Mouse (Mus musculus): ENCODE data around the gene Snx29. TPM values are rescaled to one million over a fixed set of nuclear protein-coding genes. Genes with fewer than 3 reads are reported as not detected.
A peak's percentile ranks its signal among the peaks of the same experiment; 100 is the strongest.

The Snx29 gene
- polyA plus RNA-seq, 1 experiment from 2014 or later = 6.9 TPM

GRCm38 (mm10) chr16:11386221-11386620, 63.5 kb downstream of the Snx29 start:
- Histone ChIP-seq H3K4me1 (replicated peaks; ENCODE audit: insufficient read depth, low read length) (no peaks in the 10 kb centered on the region), H3K4me3 (replicated peaks; ENCODE audit: low read depth, low read length) (no peak overlapping the region), H3K27me3 (ENCODE audit: insufficient read depth, low read length) (no peaks in the 10 kb centered on the region), H3K9ac (ENCODE audit: low read depth, low read length) (no peak overlapping the region), H3K27ac (no peak overlapping the region), H3K4me2 (ENCODE audit: low read length) (no peak overlapping the region), H3K36me3 (ENCODE audit: insufficient read depth, low read length) (no peaks in the 10 kb centered on the region), H3K9me3 (replicated peaks; ENCODE audit: low read length) (no peaks in the 10 kb centered on the region)
- DNase-seq (ENCODE audit: low spot score) = no peak
- ATAC-seq (replicated peaks; ENCODE audit: low FRiP score, low read depth) = no peak
- no peak for TF ChIP-seq CTCF (IDR thresholded peaks at IDR 0.05; ENCODE audit: low read depth)

- WGBS = 74% methylated on average over 2 of the region's 2 CpGs
- no peak for TF ChIP-seq CTCF (IDR thresholded peaks at IDR 0.05; ENCODE audit: low read depth)
- H3K9ac ChIP-seq (ENCODE audit: low read depth, low read length) = no peak overlapping the region
- DNase-seq (ENCODE audit: low spot score) (no peak), ATAC-seq (replicated peaks; ENCODE audit: low FRiP score, low read depth) (no peak)
- H3K4me3 ChIP-seq (replicated peaks; ENCODE audit: low read depth, low read length) = no peak overlapping the region
- H3K9me3 ChIP-seq (replicated peaks; ENCODE audit: low read length) = no peaks in the 10 kb centered on the region
- no peaks in the 10 kb centered on the region for H3K27me3 ChIP-seq (ENCODE audit: insufficient read depth, low read length)
- H3K4me1 ChIP-seq (replicated peaks; ENCODE audit: insufficient read depth, low read length) = no peaks in the 10 kb centered on the region
- no peak overlapping the region for H3K27ac ChIP-seq
- no peak overlapping the region for H3K4me2 ChIP-seq (ENCODE audit: low read length)
- no peaks in the 10 kb centered on the region for H3K36me3 ChIP-seq (ENCODE audit: insufficient read depth, low read length)
Observed at GRCm38 (mm10) chr16:11388085-11388484, 65.4 kb downstream of the Snx29 start.

DNA sequence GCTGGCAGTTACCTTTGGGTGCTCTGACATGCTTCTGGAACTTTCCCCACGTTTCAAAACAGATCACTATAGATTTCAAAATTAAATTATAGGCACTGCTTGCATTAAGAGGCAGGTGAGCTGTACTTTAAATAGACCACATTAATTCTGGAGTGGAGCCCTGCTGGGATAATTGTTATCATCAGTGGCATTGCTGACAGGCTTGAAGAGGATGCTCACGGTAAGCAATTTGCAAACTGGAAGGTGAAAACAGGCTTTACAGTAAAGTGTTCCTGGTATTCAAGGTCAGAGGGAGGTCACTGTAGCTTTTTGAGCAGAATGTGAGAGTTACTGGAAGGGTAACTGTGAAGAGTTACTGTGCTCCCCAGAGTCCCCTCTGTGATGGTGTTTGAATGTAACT, 66.6 kb downstream of the Snx29 start:
- 41% methylated on average over 2 of the region's 2 CpGs for WGBS
- Histone ChIP-seq H3K9me3 (replicated peaks; ENCODE audit: low read length) (no peaks in the 10 kb centered on the region), H3K9ac (ENCODE audit: low read depth, low read length) (no peak overlapping the region), H3K4me1 (replicated peaks; ENCODE audit: insufficient read depth, low read length) (no peaks in the 10 kb centered on the region), H3K36me3 (ENCODE audit: insufficient read depth, low read length) (no peaks in the 10 kb centered on the region), H3K27me3 (ENCODE audit: insufficient read depth, low read length) (no peaks in the 10 kb centered on the region), H3K27ac (no peak overlapping the region), H3K4me2 (ENCODE audit: low read length) (no peak overlapping the region), H3K4me3 (replicated peaks; ENCODE audit: low read depth, low read length) (no peak overlapping the region)
- no peak for TF ChIP-seq CTCF (IDR thresholded peaks at IDR 0.05; ENCODE audit: low read depth)
- DNase-seq (ENCODE audit: low spot score) (no peak), ATAC-seq (replicated peaks; ENCODE audit: low FRiP score, low read depth) (no peak)

DNA sequence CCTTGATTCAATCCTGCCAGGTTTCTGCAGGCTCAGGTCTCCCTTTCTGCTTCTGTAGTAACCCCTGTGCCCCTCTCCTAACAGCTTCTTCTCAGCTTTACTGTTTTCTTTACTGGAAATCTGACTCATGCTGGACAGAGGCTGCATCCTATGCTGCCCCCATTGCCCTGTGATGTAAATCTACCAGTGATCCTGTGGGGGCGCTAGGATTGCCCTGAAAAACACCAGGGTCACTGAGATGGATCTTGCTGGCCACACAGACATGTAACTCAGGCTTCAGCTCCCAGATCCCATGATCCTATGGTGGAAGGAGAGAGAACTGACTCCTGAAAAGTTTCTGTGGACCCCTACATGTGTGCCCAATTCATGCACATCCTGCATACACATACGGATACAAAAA, 73.9 kb downstream of the Snx29 start:
- Histone ChIP-seq H3K27me3 (ENCODE audit: insufficient read depth, low read length) (no peaks in the 10 kb centered on the region), H3K4me2 (ENCODE audit: low read length) (no peak overlapping the region), H3K4me3 (replicated peaks; ENCODE audit: low read depth, low read length) (no peak overlapping the region), H3K4me1 (replicated peaks; ENCODE audit: insufficient read depth, low read length) (no peaks in the 10 kb centered on the region), H3K9me3 (replicated peaks; ENCODE audit: low read length) (no peaks in the 10 kb centered on the region), H3K27ac (no peak overlapping the region), H3K9ac (ENCODE audit: low read depth, low read length) (no peak overlapping the region), H3K36me3 (ENCODE audit: insufficient read depth, low read length) (no peaks in the 10 kb centered on the region)
- 0 out of 2 replicates have a peak, but pooled peaks have one; percentile 7 for TF ChIP-seq CTCF (IDR thresholded peaks at IDR 0.05; ENCODE audit: low read depth)
- ATAC-seq (replicated peaks; ENCODE audit: low FRiP score, low read depth) (no peak), DNase-seq (ENCODE audit: low spot score) (no peak)
- WGBS = 54% methylated on average over 2 of the region's 2 CpGs

DNA sequence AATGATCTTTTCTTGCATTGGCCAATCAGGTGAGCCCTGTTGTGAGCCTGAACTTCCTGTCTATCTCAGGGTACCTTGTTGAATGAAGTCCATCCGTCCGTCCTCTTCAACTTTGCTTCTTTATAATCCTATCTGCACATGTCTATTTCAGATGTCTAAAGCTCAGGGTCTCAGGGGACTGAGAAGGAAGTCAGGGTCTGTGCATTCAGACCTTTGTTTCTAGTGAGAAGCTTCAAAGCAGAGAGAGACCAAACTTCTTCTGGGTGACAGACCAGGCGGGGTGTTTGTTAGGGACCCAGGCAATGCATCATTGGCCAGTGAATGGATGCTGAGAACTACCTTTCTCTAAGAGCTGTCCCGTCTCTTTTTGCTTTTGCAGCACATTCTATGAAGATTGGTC, 76.7 kb downstream of the Snx29 start:
- no peak overlapping the region for H3K4me2 ChIP-seq (ENCODE audit: low read length)
- H3K4me3 ChIP-seq (replicated peaks; ENCODE audit: low read depth, low read length) = no peak overlapping the region
- H3K27ac ChIP-seq = no peak overlapping the region
- 85% methylated on average over 4 of the region's 4 CpGs for WGBS
- DNase-seq (ENCODE audit: low spot score) (no peak), ATAC-seq (replicated peaks; ENCODE audit: low FRiP score, low read depth) (no peak)
- no peak for TF ChIP-seq CTCF (IDR thresholded peaks at IDR 0.05; ENCODE audit: low read depth)
- peaks cover 6% of the 10 kb centered on the region; the same call in 1 of the 2 replicates for H3K36me3 ChIP-seq (ENCODE audit: insufficient read depth, low read length)
- H3K27me3 ChIP-seq (ENCODE audit: insufficient read depth, low read length) = no peaks in the 10 kb centered on the region
- H3K9me3 ChIP-seq (replicated peaks; ENCODE audit: low read length) = no peaks in the 10 kb centered on the region
- H3K9ac ChIP-seq (ENCODE audit: low read depth, low read length) = no peak overlapping the region
- no peaks in the 10 kb centered on the region for H3K4me1 ChIP-seq (replicated peaks; ENCODE audit: insufficient read depth, low read length)

GRCm38 (mm10) chr16:11399845-11400565, 77.3 kb downstream of the Snx29 start:
- no peak for ATAC-seq (replicated peaks; ENCODE audit: low FRiP score, low read depth)
- 95% methylated on average over 6 of the region's 6 CpGs for WGBS
- H3K9me3 ChIP-seq (replicated peaks; ENCODE audit: low read length) = no peaks in the 10 kb centered on the region

More at GRCm38 (mm10) chr16:11399845-11400565, 77.3 kb downstream of the Snx29 start:
- no peaks in the 10 kb centered on the region for H3K27me3 ChIP-seq (ENCODE audit: insufficient read depth, low read length)
- H3K9ac ChIP-seq (ENCODE audit: low read depth, low read length) = no peak overlapping the region
- H3K4me1 ChIP-seq (replicated peaks; ENCODE audit: insufficient read depth, low read length) = no peaks in the 10 kb centered on the region
- H3K36me3 ChIP-seq (ENCODE audit: insufficient read depth, low read length) = peaks cover 7% of the 10 kb centered on the region; the same call in 1 of the 2 replicates
- H3K4me2 ChIP-seq (ENCODE audit: low read length) = no peak overlapping the region
- H3K4me3 ChIP-seq (replicated peaks; ENCODE audit: low read depth, low read length) = no peak overlapping the region
- H3K27ac ChIP-seq = no peak overlapping the region
- TF ChIP-seq CTCF (IDR thresholded peaks at IDR 0.05; ENCODE audit: low read depth) = no peak
- no peak for DNase-seq (ENCODE audit: low spot score)

Measured in kidney, postnatal 0 days (tissue).